Mouse (Mus musculus): ENCODE data around the gene Uty.

Uty gene

GRCm38 (mm10) chrY:1245426-1245863 is at the start of gene Uty:
TSS of gene Uty (minus strand) at chrY:1245759.
- DNase-seq (ENCODE audit: low read depth, low spot score), result peak; percentile 40

- DNase-seq (ENCODE audit: low read depth, low spot score), result no peak
Observed at GRCm38 (mm10) chrY:1293708-1294107, 48.1 kb upstream of the Uty start.

GRCm38 (mm10) chrY:1286171-1286795 is 40.7 kb upstream of the Uty start, which contains the start of gene Ddx3y:
TSS of gene Ddx3y (minus strand) at chrY:1286629.
- peak; percentile 32 for DNase-seq (ENCODE audit: low read depth, low spot score)

GRCm38 (mm10) chrY:1285735-1286134 is 40.2 kb upstream of the Uty start:
- no peak for DNase-seq (ENCODE audit: low read depth, low spot score)

- DNase-seq (ENCODE audit: low read depth, low spot score), result no peak
Observed at GRCm38 (mm10) chrY:1246117-1246516, 558 bp upstream of the Uty start.

GRCm38 (mm10) chrY:1244940-1245339 is 619 bp downstream of the Uty start:
- no peak for DNase-seq (ENCODE audit: low read depth, low spot score)

GRCm38 (mm10) chrY:1244421-1244820 is 1.1 kb downstream of the Uty start:
- no peak for DNase-seq (ENCODE audit: low read depth, low spot score)

GRCm38 (mm10) chrY:1220001-1220400 is 25.6 kb downstream of the Uty start:
- no peak for DNase-seq (ENCODE audit: low read depth, low spot score)

- no peak for DNase-seq (ENCODE audit: low read depth, low spot score)
Observed at GRCm38 (mm10) chrY:1178476-1178875, 67.1 kb downstream of the Uty start.

GRCm38 (mm10) chrY:1163054-1163453 is 82.5 kb downstream of the Uty start:
- no peak for DNase-seq (ENCODE audit: low read depth, low spot score)

- no peak for DNase-seq (ENCODE audit: low read depth, low spot score)
Observed at GRCm38 (mm10) chrY:1116153-1116552, 129.4 kb downstream of the Uty start.

- no peak for DNase-seq (ENCODE audit: low read depth, low spot score)
Observed at GRCm38 (mm10) chrY:1114016-1114415, 131.5 kb downstream of the Uty start.

Data from brain, embryonic 18.5 days (tissue).